Mouse (Mus musculus) embryonic facial prominence, embryonic 14.5 days (tissue): ENCODE results near the gene Nup88. TPM values are rescaled to one million over a fixed set of nuclear protein-coding genes. Genes with fewer than 3 reads are reported as not detected.
A peak's percentile ranks its signal among the peaks of the same experiment; 100 is the strongest.

Experiments used
- ATAC-seq: fragments of 200-750 bp; cut with Nextera tagmentation; 2 replicates; pipeline ENCODE4 v1.8.0; 2017; ENCODE audit warnings: low read depth, moderate number of reproducible peaks, moderate TSS enrichment
- DNase-seq: peaks from one replicate; pipeline ENCODE4 v3.0.0-alpha.2; 2015; ENCODE audit warnings: low spot score
- H3K27ac ChIP-seq: fragments of 300-500 bp; sonication (generic); replicated peaks from 2 replicates; pipeline ENCODE4 v1.5.1; 2014; ENCODE audit warnings: low read depth, mild to moderate bottlenecking, low read length, moderate library complexity
- H3K27me3 ChIP-seq: fragments of 300-500 bp; sonication (generic); replicated peaks from 2 replicates; pipeline ENCODE4 v1.6.1; 2014; ENCODE audit warnings: low read length; ENCODE audit not compliant: control insufficient read depth, insufficient read depth
- H3K36me3 ChIP-seq: fragments of 300-500 bp; sonication (generic); 2 replicates; pipeline ENCODE4 v1.6.1; 2014; ENCODE audit warnings: low read length, mixed read lengths; ENCODE audit not compliant: control insufficient read depth, insufficient read depth
- H3K4me1 ChIP-seq: fragments of 300-500 bp; sonication (generic); 2 replicates; pipeline ENCODE4 v1.6.1; 2014; ENCODE audit warnings: antibody characterized with exemption, low read length; ENCODE audit not compliant: control insufficient read depth, insufficient read depth
- H3K4me2 ChIP-seq: fragments of 300-500 bp; sonication (generic); 2 replicates; pipeline ENCODE4 v1.6.1; 2014; ENCODE audit warnings: low read depth, mild to moderate bottlenecking, low read length, moderate library complexity, mixed read lengths
- H3K4me3 ChIP-seq: fragments of 300-500 bp; sonication (generic); 2 replicates; pipeline ENCODE4 v1.5.1; 2014; ENCODE audit warnings: low read depth, mild to moderate bottlenecking, low read length
- H3K9ac ChIP-seq: fragments of 300-500 bp; sonication (generic); 2 replicates; pipeline ENCODE4 v1.6.1; 2014; ENCODE audit warnings: low read depth, mild to moderate bottlenecking, low read length, moderate library complexity, mixed read lengths
- H3K9me3 ChIP-seq: fragments of 300-500 bp; sonication (generic); 2 replicates; pipeline ENCODE4 v1.6.1; 2016; ENCODE audit warnings: low read length; ENCODE audit not compliant: control insufficient read depth
- WGBS: fragments of 180-500 bp; shearing (Covaris S2); extraction: QIAGEN DNeasy Blood & Tissue Kit; methylation state at CpG from one replicate; pipeline ENCODE4 v1.1.7; 2014; 5-methylcytosine and 5-hydroxymethylcytosine counted together
- polyA plus RNA-seq: library from polyadenylated mRNA; unstranded; fragments of >200 nt; fragmentation: Nextera tagmentation; extraction: Ambion mirVana; gene quantifications from 2 replicates; pipeline ENCODE4 v1.2.1, GENCODE M21; 2014

The Nup88 gene
- polyA plus RNA-seq, 1 experiment from 2014 or later = 118 TPM

DNA sequence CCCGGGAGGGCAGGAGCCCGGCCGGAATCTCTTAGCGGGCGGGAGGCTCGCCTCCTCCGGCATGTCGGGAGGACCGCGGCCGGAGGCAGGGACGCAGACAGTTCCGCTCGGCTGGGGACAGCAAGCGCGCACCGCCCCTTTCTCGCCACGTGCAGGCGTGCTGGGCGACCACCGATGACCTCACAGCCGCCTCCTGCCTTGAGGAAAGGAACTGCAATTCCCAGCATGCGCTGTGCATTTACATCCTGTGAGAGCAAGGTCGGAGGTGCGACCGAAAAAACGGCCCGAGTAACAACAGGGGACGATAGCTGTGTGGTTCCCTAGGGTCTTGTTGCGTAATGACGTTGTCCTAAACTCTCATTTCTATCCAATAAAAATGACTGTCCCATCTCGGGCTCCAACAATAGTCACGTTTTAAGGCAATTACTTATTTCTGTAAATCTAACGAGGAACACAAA is 34.6 kb upstream of the Nup88 start, which contains the start of gene Dhx33:
Gene Dhx33, minus strand, starts transcription at position 122 of the 458 bp plus-strand sequence.
- no peaks in the 10 kb centered on the region for H3K9me3 ChIP-seq
- peak; percentile 98 for ATAC-seq
- under 1% methylated on average over 27 of the region's 35 CpGs for WGBS

DNA sequence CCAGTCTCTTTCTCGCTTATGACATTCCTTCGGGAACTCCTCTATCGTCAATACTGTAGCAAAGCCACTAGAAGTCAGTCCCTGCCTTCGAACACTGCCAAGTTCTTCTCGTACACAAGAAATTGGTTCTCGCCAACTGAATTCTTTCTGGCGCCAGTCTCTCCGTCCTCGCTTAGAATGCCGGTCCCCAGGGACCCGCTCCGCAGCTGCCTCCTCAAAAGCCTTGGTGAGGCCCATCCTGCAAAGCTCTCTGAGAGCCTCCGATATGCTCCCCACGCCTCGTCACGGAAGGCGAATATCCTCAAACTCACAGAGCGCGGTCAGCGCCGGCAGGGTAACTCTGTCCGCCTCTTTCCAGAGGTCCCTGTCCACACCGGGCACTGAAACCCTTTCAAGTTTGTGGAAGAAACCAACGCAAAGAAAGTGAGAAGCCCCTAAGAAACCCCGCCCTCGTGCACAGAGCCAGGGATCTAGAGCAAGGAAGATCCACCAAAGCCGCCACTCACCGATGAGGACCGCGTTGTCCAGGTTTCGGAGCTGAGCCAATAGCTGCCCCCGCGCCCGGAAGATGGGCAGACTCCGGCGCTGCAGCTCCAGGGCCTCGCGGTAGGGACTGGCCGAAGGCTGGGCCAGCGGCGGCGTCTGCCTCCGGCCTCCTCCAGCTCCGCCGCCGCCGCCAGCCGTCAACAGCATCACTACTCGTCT is 34.0 kb upstream of the Nup88 start:
- peak; percentile 76 for DNase-seq
- WGBS = under 1% methylated on average over 39 of the region's 49 CpGs
- H3K4me2 ChIP-seq = peak overlapping the region; percentile 69

More for the DNA sequence above, 34.6 kb upstream of the Nup88 start, which contains the start of gene Dhx33:
- Histone ChIP-seq H3K27me3 (no peaks in the 10 kb centered on the region), H3K36me3 (peaks cover 21% of the 10 kb centered on the region), H3K4me3 (peak within 1 kb of the TSS; percentile 96), H3K27ac (peak within 1 kb of the TSS; percentile 68), H3K9ac (peak within 1 kb of the TSS; percentile 74), H3K4me2 (peak within 1 kb of the TSS; percentile 69), H3K4me1 (peaks cover 13% of the 10 kb centered on the region)
- peak; percentile 100 for DNase-seq

DNA sequence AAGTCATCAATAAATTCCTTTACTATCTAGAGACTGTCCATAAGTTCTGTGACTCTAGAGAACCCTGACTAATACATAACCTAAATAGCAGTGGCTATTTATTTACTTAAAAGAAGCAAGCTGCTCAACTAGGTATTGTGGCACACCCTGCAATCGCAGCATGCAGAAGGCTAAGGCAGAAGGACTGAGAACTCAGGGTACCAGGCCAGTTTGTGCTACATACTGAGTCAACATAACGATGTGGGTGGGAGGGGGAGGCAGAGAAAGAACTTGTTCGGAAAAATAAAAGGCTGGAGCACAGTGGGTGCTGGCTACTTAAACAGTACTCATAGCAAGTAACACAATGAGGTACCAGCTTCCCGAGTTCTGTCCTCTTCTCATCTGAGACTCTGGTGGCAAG is 31.4 kb upstream of the Nup88 start:
- Histone ChIP-seq H3K4me2 (no peak overlapping the region), H3K9me3 (no peaks in the 10 kb centered on the region), H3K36me3 (peaks cover 42% of the 10 kb centered on the region), H3K4me3 (no peak overlapping the region), H3K27ac (no peak overlapping the region), H3K4me1 (peaks cover 13% of the 10 kb centered on the region), H3K9ac (no peak overlapping the region), H3K27me3 (no peaks in the 10 kb centered on the region)
- no peak for ATAC-seq
- no peak for DNase-seq
- 93% methylated on average over 4 of the region's 4 CpGs for WGBS

More for the DNA sequence above, 34.0 kb upstream of the Nup88 start:
- peak; percentile 76 for ATAC-seq
- H3K27me3 ChIP-seq = no peaks in the 10 kb centered on the region
- peaks cover 23% of the 10 kb centered on the region for H3K36me3 ChIP-seq
- H3K4me3 ChIP-seq = peak overlapping the region; percentile 96
- peak overlapping the region; percentile 54 for H3K27ac ChIP-seq
- H3K4me1 ChIP-seq = peaks cover 13% of the 10 kb centered on the region
- H3K9ac ChIP-seq = peak overlapping the region; percentile 74
- H3K9me3 ChIP-seq = no peaks in the 10 kb centered on the region

DNA sequence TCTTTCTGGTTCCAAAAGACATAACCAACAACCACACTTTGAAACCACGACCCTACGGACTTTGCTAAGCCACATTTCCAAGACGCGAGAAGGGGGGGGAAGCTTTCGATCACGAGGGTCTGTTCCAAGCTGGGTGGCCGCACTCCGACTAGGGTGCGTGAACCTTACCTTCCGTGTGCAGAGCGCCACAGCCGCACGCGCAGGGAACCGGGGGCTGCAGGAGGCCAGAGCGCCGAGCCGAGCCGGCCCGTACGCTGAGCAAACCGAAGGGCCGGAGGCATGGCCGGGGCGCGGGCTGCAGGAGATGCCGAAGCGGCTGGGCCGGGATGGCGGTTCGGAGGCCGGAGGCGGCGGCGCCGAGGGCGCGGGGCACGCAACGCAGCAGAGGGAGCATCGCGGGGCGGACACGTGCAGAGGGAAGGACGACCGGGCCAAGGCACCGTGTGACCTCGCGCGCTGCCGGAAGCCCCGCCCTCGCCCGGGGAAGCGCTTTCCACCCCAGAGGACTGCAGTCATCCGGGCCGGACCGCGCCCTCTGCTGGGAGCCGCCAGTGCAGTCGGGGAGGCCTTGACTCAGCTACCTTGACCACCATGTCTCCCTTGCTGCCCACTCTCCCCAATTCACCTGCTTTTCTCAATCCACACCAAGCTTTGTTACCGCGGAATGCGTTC is 12.9 kb upstream of the Nup88 start, which contains the start of gene C1qbp:
Gene C1qbp, minus strand, starts transcription at position 470 of the 672 bp plus-strand sequence.
- WGBS = under 1% methylated on average over 37 of the region's 64 CpGs
- Histone ChIP-seq H3K27me3 (no peaks in the 10 kb centered on the region), H3K9me3 (no peaks in the 10 kb centered on the region), H3K4me2 (peak within 1 kb of the TSS; percentile 80), H3K4me3 (peak within 1 kb of the TSS; percentile 99), H3K4me1 (peaks cover 11% of the 10 kb centered on the region; the same call in 1 of the 2 replicates), H3K9ac (peak within 1 kb of the TSS; percentile 94), H3K27ac (no peak within 1 kb of the TSS; the same call in 1 of the 2 replicates), H3K36me3 (peaks cover 64% of the 10 kb centered on the region)
- DNase-seq (peak; percentile 92), ATAC-seq (peak; percentile 98)

DNA sequence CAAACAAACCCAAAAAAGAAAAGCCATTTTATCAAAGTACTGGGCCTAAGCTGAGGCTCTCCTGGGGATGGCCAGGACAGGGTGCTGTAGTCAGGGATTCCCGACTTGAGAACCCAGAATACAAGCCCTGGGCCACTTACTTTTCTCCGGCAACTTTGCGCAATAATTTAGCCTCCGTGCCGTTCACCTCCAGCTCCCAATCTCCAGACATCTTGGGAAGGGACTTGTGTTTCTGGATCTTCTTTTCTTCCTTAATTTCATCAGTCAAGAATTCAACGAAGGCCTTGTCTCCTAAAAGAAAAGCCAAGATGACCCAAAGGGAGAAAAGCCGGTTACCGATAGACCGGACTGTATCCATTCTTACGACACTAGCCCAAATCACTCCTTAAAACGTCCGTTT is 12.3 kb upstream of the Nup88 start:
- WGBS = 8% methylated on average over 12 of the region's 12 CpGs
- H3K36me3 ChIP-seq = peaks cover 64% of the 10 kb centered on the region
- H3K4me1 ChIP-seq = peaks cover 11% of the 10 kb centered on the region; the same call in 1 of the 2 replicates
- peak overlapping the region; percentile 99 for H3K4me3 ChIP-seq
- no peaks in the 10 kb centered on the region for H3K27me3 ChIP-seq
- DNase-seq (no peak), ATAC-seq (no peak)
- H3K9ac ChIP-seq = peak overlapping the region; percentile 94
- H3K4me2 ChIP-seq = peak overlapping the region; percentile 80
- no peak overlapping the region for H3K27ac ChIP-seq
- H3K9me3 ChIP-seq = no peaks in the 10 kb centered on the region

DNA sequence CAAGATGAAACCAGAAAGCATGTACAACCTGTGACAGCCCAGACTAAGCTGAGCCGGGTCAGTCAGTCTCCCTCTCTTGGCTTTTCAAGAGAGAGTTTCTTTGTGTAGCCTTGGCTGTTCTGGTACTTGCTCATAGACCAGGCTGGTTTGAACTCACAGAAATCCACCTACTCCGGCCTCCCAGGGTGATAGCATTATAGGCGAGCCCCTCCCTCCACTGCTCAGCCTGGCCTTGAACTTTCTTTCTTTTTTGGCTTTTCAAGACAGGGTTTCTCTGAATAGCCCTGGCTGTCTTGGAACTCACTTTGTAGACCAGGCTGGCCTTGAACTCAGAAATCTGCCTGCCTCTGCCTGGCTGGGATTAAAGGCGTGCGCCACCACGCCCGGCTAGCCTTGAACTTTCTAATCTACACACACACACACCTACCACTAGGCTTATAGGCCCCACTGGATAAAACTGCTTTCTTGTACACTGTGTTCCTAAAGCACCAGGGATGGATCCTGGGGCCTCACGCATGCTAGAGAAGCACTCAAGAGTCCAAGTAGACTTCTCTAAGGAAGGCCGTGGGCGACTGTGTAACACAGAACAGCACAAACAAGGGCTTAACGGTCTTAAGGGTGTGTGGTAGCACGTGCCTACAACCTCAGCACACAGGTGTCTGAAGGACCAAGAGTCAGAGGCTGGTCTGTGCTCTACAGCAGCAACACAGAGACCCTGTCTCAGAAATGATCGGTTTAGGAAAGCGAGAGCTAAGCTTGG is 11.2 kb upstream of the Nup88 start:
- no peaks in the 10 kb centered on the region for H3K27me3 ChIP-seq
- H3K27ac ChIP-seq = no peak overlapping the region
- WGBS = 93% methylated on average over 14 of the region's 14 CpGs
- peaks cover 64% of the 10 kb centered on the region for H3K36me3 ChIP-seq
- H3K9me3 ChIP-seq = no peaks in the 10 kb centered on the region
- no peak for DNase-seq
- H3K4me2 ChIP-seq = peak overlapping the region; percentile 80; the same call in 1 of the 2 replicates
- no peak for ATAC-seq
- H3K4me1 ChIP-seq = peaks cover 11% of the 10 kb centered on the region; the same call in 1 of the 2 replicates
- peak overlapping the region; percentile 99; the same call in 1 of the 2 replicates for H3K4me3 ChIP-seq
- H3K9ac ChIP-seq = 0 out of 2 replicates have a peak overlapping the region, but pooled peaks have one; percentile 3

DNA sequence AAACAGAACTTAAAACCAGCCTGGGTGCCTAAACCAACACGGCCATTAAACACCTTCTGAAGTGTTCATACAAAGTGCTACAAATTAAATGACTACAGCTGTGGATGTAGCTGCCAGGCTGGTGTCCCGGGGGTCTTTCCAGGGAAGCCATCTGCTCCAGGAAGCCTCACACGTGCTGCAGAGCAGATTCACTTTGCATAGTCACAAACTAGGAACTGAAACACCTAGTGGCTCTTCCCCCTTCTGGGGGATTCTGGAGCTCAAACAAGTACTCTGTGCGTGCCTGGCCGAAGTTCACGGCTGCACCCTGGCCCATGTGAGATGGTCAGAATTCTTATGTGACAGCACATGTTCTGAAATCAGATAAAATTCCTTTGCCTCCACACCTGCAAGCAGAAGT is 10.5 kb upstream of the Nup88 start:
- DNase-seq (no peak), ATAC-seq (no peak)
- 82% methylated on average over 6 of the region's 6 CpGs for WGBS
- peaks cover 11% of the 10 kb centered on the region; the same call in 1 of the 2 replicates for H3K4me1 ChIP-seq
- H3K4me2 ChIP-seq = no peak overlapping the region
- H3K27me3 ChIP-seq = no peaks in the 10 kb centered on the region
- H3K4me3 ChIP-seq = no peak overlapping the region
- no peak overlapping the region for H3K27ac ChIP-seq
- H3K9ac ChIP-seq = no peak overlapping the region
- no peaks in the 10 kb centered on the region for H3K9me3 ChIP-seq
- H3K36me3 ChIP-seq = peaks cover 64% of the 10 kb centered on the region

DNA sequence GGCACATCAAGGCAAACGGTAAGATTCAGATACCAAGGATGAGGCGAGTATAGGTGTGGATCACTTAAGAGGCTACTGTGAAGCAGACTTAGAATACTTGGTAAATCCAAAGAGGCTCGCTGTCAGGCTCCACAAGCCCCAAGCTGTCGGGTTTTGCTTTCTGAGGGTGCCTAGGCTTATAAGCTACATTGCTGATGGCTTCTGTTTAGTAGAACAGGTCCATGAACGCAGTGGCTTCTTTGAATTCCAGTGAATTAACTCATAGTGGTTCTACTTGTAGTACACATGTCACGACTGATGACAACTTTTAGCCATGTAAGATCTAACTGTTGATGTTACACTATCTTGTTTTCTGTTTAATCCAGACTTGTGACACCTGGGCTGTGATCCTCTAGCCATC is 7.5 kb upstream of the Nup88 start:
- no peak for DNase-seq
- no peak for ATAC-seq
- Histone ChIP-seq H3K4me3 (no peak overlapping the region), H3K4me2 (no peak overlapping the region), H3K27me3 (no peaks in the 10 kb centered on the region), H3K9me3 (no peaks in the 10 kb centered on the region), H3K27ac (no peak overlapping the region), H3K4me1 (peaks cover 11% of the 10 kb centered on the region; the same call in 1 of the 2 replicates), H3K36me3 (peaks cover 81% of the 10 kb centered on the region), H3K9ac (no peak overlapping the region)
- WGBS = 81% methylated on average over 6 of the region's 6 CpGs
